Mouse (Mus musculus): ENCODE results near the gene Bsn.

Gene Bsn

GRCm38 (mm10) chr9:108095949-108096712, 94.1 kb downstream of the Bsn start:
- DNase-seq (ENCODE audit: extremely low spot score, low spot score) = no peak

GRCm38 (mm10) chr9:108095518-108095917, 94.7 kb downstream of the Bsn start:
- DNase-seq (ENCODE audit: extremely low spot score, low spot score) = peak; percentile 61

DNA sequence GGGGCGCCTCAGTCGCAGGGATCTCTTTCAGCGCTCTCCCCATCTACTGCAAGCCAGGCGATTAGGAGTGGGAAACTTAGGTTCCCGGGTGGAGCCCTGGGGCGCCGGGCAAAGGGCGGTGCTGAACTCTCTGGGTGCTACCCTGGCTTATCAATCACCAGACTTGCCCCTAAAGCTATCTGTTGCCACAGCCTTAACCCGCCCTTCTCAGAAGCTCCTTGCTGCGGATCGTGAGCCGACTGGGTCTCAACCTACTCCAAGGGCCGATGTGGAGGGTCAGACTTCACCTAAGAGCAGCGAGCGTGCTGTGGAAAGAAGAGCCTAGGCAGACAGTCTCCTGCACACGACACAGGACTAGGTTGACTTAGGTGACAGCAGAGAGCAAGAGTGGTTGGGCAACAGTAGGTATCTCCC, 95.2 kb downstream of the Bsn start:
- no peak for DNase-seq (ENCODE audit: extremely low spot score, low spot score)

DNA sequence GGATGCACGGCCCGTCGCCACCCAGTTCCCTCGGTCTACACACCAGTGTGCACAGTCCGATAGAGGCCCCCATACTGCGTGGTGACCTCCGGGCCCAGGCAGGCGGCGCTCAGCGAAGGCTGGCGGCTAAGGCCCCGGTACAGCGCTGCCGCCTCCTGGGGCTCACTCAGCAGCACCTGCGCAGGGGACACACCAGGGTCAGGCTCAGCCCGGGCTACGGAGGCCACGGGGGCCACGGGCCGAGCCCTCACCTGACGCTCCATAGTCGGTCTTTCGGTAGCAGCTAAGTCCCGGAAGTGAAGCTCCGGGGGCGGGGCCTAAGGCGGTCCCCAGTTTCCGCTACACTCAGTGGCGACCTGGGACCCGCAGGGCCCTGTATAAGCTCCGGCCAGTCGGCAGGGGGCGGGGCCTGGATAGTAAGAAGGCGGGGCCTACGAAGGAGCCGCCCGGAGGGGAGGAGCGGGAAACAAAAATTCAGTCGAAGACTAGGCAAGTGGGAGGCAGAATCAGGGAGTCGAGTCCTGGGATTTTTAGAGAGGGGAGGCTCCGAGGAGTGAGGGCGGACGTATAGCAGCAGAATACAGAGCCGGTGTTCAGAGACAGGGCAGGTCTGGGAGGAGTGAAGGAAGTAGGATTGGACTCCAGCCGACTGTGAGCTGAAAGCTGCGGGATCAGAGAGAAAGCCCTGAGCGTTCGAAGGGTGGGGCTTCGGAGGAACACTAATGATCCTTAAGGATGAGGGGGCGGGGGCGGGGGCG, 95.8 kb downstream of the Bsn start, which contains the start of gene Apeh:
Gene Apeh, minus strand, starts transcription at position 423 of the 758 bp plus-strand sequence.
- peak; percentile 94 for DNase-seq (ENCODE audit: extremely low spot score, low spot score)

- no peak for DNase-seq (ENCODE audit: extremely low spot score, low spot score)
Measured at GRCm38 (mm10) chr9:108093586-108093985, 96.6 kb downstream of the Bsn start.

DNA sequence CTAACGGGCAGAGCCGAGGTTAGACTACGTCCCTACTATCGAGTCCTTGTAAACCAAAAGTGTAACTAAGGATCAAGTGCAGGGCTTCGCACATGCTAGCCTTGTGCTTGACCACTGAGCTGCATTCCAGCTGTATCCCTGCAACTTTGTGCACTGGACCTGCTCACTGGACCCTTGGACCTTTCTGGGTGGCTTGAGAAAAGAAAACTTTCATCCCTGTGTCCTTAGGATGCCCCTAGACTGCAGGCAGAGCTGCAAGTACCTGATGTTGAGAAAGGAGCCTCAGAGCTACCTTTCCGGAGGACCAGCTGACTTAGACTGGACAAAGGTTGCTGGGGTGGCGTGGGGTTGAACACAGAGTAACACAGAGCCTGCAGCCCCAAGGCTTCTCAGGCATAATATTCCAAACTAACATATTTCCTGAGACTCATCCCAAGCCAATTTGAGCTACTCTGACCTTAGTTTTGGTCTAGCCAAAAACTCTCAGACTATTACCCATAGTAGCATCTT, 99.5 kb downstream of the Bsn start:
- DNase-seq (ENCODE audit: extremely low spot score, low spot score) = no peak

GRCm38 (mm10) chr9:108085261-108085660, 104.9 kb downstream of the Bsn start:
- DNase-seq (ENCODE audit: extremely low spot score, low spot score) = no peak

DNA sequence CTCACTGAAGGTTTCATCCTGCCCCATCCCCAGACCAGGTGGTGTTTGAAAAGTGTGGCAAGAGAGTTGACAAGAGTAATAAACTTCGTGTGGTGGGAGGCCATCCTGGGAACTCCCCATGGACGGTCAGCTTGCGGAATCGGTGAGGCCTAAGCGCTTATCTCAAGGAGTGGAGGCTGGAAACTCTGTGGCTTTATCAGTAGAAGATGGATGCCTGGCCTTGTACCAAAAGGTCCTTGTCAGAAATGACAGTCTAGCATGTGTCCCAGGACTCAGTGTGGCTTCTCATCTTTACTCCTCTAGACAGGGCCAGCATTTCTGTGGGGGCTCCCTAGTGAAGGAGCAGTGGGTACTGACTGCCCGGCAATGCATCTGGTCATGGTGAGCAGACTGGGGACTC, 106.6 kb downstream of the Bsn start:
- no peak for DNase-seq (ENCODE audit: extremely low spot score, low spot score)

DNA sequence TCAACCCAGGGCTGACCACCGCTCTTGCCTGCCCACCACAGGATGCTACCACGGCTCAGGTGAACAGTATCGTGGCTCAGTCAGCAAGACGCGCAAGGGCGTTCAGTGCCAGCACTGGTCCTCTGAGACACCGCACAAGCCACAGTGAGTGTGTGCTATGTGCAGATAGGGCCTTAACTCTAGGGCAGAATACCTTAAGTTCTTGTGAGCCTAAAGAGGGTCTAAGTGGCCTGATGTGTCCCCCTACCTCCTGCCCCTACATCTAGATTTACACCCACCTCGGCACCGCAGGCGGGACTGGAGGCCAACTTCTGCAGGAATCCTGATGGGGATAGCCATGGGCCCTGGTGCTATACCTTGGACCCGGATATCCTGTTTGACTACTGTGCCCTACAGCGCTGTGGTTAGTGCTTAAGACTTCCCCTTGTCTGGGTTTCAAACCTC, 107.2 kb downstream of the Bsn start, which contains the start of gene Rnf123:
Gene Rnf123, minus strand, starts transcription at position 359 of the 444 bp plus-strand sequence.
- no peak for DNase-seq (ENCODE audit: extremely low spot score, low spot score)

DNA sequence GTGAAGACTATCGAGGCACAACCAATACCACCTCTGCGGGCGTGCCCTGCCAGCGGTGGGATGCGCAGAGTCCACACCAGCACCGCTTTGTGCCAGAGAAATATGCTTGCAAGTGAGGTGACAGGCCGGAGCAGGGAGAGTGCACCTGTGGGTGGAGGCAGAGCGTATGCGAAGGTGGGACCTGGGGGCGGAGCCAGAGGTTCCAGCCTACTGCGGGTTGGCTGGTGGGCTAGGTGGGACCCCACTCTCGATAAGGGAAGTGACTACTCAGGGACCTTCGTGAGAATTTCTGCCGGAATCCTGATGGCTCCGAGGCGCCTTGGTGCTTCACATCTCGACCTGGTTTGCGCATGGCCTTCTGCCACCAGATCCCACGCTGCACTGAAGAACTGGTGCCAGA, 107.6 kb downstream of the Bsn start:
- no peak for DNase-seq (ENCODE audit: extremely low spot score, low spot score)

GRCm38 (mm10) chr9:108080168-108080567, 110.0 kb downstream of the Bsn start, which contains the start of gene Mst1:
Gene Mst1, plus strand, starts transcription at chr9:108080436.
- no peak for DNase-seq (ENCODE audit: extremely low spot score, low spot score)

GRCm38 (mm10) chr9:108073141-108073930, 116.8 kb downstream of the Bsn start:
- DNase-seq (ENCODE audit: extremely low spot score, low spot score) = no peak

DNA sequence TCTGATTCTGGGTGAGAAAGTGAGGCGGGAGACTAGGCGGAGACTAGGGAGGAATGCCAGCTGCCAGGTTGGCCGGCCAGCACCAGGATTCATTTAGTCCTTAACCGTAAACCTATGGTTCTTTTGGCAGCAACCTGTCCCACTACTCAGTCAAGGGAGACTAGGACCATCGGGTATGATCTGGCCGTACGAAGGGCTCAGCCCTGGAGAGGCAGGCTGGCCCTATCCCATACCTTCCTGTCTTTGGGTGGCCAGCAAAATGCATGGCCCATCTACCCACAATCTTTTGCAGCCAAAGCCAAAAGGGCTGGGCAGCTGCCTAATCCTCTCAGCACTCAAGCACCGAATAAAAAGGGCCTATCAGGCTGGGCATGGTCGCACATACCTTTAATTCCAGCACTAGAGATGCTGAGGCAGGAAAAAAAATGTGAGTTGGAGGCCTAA, 117.7 kb downstream of the Bsn start:
- DNase-seq (ENCODE audit: extremely low spot score, low spot score) = no peak

DNA sequence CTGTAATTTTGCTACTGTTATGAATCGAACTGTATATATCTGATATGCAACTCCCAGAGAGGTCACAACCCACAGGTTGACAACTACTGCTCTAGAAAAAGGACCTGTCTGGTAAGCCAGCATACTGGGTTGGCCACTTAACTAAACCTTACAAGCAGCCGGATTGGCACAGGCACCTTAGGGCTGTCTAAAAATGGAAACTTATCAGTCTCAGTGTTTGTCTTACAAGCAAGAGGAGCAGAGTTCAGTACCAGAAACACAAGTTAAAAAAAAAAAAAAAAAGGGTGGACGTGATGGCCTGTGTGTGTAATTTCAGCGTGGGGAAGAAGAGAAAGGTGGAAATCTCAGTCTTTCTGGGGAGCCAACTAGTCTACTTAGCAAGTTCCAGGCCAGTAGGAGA, 118.4 kb downstream of the Bsn start:
- DNase-seq (ENCODE audit: extremely low spot score, low spot score) = no peak

- DNase-seq (ENCODE audit: extremely low spot score, low spot score) = no peak
Measured at GRCm38 (mm10) chr9:108069529-108069928, 120.7 kb downstream of the Bsn start.

DNA sequence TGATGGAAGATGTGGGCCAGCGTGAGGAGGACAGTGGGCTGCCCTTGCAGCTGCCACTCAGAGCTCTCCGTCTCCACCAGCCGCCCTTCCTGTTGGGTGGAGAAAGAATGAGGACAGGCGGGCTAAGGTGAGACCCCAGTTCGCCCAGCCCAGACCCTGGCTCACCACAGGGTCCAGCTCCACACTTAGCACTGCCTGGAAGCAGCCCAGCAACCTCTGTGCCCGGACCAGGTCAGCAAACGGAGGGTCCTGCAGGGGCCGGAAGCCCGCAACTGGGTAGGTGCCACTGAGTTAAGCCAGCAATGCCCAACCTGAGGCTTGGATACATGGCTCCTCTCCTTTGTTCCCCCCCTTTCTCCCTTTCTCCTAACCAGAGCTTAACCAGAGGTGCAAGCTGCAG, 121.2 kb downstream of the Bsn start:
- DNase-seq (ENCODE audit: extremely low spot score, low spot score) = no peak

GRCm38 (mm10) chr9:108067900-108068299, 122.3 kb downstream of the Bsn start:
- peak; percentile 92 for DNase-seq (ENCODE audit: extremely low spot score, low spot score)

DNA sequence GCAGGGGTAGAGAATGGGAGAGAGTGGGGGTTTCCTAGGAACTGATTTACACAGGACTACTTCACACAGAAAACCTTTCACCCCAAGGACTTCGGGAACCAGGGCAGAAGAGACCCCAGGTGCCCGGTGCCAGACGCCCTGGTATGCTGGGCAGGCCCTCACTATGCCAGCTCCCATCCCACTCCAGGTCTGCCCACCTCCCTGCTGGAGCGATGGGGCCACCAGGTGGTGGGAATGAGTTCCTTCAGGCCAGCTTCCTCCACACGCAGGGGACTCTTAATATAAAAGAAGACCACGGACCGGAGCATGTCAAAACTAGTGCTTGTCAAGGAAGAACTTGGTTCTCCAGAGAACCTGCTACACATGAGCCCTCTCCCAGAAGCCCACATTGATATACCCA, 123.0 kb downstream of the Bsn start:
- no peak for DNase-seq (ENCODE audit: extremely low spot score, low spot score)

DNA sequence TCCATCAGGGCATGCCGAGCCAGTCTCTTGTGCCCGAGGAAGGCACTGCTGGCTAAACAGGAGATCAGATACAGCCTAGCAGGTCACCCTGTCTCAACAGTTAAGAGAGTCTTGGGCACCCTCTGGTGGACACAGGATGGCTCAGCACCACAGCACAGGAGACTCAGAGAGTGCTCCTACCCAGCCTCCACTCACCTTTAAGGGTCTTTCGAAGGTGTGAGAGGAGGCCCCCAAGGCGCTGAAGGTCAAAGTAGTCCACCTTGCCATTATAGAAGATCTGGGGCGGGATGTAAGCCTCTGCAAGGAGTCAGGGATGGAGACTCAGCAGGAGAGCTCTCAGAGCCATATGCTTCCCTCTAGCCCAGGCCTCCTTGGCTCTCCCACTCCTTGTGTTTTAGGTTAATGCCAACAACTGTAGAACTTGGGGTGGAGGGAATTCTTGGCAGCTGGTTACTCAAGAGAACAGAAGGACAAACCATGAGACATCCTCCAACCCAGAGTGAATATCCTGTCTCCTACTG, 124.6 kb downstream of the Bsn start:
- DNase-seq (ENCODE audit: extremely low spot score, low spot score) = no peak

DNA sequence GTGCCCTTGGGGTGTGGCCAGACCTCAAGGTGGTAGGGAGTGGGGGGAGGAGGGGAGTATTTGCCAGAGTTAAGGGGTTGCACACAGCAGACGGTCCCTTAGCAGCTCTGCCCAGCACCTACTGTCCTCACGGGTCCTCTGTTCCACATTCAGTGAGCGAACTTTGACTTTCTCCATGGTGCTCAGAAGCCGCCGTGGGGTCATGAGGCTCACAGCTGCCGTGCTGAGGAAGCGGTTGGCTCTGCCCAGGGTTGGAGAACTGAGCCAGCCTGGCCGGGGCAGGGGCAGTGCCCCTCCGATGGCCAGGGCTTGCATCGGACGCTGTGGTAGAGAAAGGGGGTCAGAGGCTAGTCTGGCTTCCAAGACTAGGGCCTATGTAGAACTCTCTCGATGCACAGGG, 126.8 kb downstream of the Bsn start:
- DNase-seq (ENCODE audit: extremely low spot score, low spot score) = no peak

GRCm38 (mm10) chr9:108062142-108062541, 128.0 kb downstream of the Bsn start:
- DNase-seq (ENCODE audit: extremely low spot score, low spot score) = no peak

Data from neural tube, embryonic 10.5 days (tissue).